1 mouse cellular context compared by ENCODE assay signal in the genomic region with DNA sequence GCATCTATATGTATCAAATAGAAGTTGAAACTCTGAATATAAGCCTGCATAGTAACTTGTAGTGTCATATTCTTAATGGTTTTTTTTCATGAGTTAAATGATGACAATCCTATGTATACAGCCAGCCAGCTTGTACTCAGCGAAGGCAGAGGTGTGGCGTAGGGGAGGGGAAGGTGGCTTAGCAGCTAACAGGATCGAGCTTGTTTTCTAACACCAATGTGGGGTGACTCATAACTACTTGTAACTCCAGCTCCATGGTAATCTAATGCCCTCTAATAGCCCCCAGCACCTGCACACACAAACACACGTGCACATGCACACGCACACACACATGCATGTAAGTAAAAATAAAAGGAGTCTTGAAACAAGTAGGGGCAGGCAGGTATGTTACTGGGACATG. TPM values are rescaled to one million over a fixed set of nuclear protein-coding genes. Genes with fewer than 3 reads are reported as not detected.
"Had no signal": no experiment of that assay in that cellular context is flagged by ENCODE, and none has a peak within 500 bp of the region (broad histone marks: within the 10 kb centered on the region; RNA-seq: fewer than 3 reads in every experiment).

No protein-coding gene starts in this region.

RNA-seq across cellular contexts. Expression of gene Tagap, which starts 42.7 kb away (rescaled TPM):
- polyA plus RNA-seq: erythroblast, embryonic 14.5 days had no signal
